Mouse (Mus musculus) layer of hippocampus, postnatal 14 days (tissue): Measurements from ENCODE around the gene Sdccag8. TPM values are rescaled to one million over a fixed set of nuclear protein-coding genes. Genes with fewer than 3 reads are reported as not detected.

Experiments
- DNase-seq, 2 experiments: peaks; one replicate each; pipeline ENCODE4 v3.0.0; 2021 to 2022; ENCODE audit warnings: low spot score in 2 of 2, mixed read lengths in 1 of 2
- total RNA-seq, 2 experiments: library from RNA; stranded (reverse); gene quantifications; 2 replicates each; pipeline ENCODE4 v1.2.3; 2021

Sdccag8 gene
- total RNA-seq, 2 experiments from 2014 or later = 11.0 to 13.8 TPM

- no peak for DNase-seq
These were observed 59.7 kb downstream of the Sdccag8 start for GRCm38 (mm10) chr1:176874155-176874554.

GRCm38 (mm10) chr1:176877756-176878155 lies 63.3 kb downstream of the Sdccag8 start:
- peak in 1 of 2 experiments; percentile 80 for DNase-seq

- DNase-seq = peak in 1 of 2 experiments; percentile 82
These were observed 64.5 kb downstream of the Sdccag8 start for GRCm38 (mm10) chr1:176879005-176879404.

GRCm38 (mm10) chr1:176879614-176880013 lies 65.2 kb downstream of the Sdccag8 start:
- no peak for DNase-seq

- DNase-seq = no peak
These were observed 65.6 kb downstream of the Sdccag8 start for GRCm38 (mm10) chr1:176880101-176880500.

- DNase-seq = no peak
These were observed 66.5 kb downstream of the Sdccag8 start for GRCm38 (mm10) chr1:176880943-176881342.

GRCm38 (mm10) chr1:176885207-176885933 lies 70.9 kb downstream of the Sdccag8 start:
- no peak for DNase-seq

- no peak for DNase-seq
These were observed 71.5 kb downstream of the Sdccag8 start for GRCm38 (mm10) chr1:176886002-176886401.

- no peak for DNase-seq
These were observed 89.3 kb downstream of the Sdccag8 start for GRCm38 (mm10) chr1:176903741-176904140.

GRCm38 (mm10) chr1:176915946-176916345 lies 101.5 kb downstream of the Sdccag8 start:
- no peak for DNase-seq

GRCm38 (mm10) chr1:176919486-176919885 lies 105.0 kb downstream of the Sdccag8 start:
- DNase-seq = no peak

- no peak for DNase-seq
These were observed 108.4 kb downstream of the Sdccag8 start for GRCm38 (mm10) chr1:176922842-176923241.

- DNase-seq = no peak
These were observed 111.5 kb downstream of the Sdccag8 start for GRCm38 (mm10) chr1:176926009-176926408.

GRCm38 (mm10) chr1:176927312-176927711 lies 112.9 kb downstream of the Sdccag8 start:
- DNase-seq = peak in 1 of 2 experiments; percentile 37

GRCm38 (mm10) chr1:176929710-176930109 lies 115.2 kb downstream of the Sdccag8 start:
- peak; percentile 72 to 80 for DNase-seq

- DNase-seq = no peak
These were observed 116.1 kb downstream of the Sdccag8 start for GRCm38 (mm10) chr1:176930574-176930973.

- DNase-seq = no peak
These were observed 116.6 kb downstream of the Sdccag8 start for GRCm38 (mm10) chr1:176930981-176931500.

GRCm38 (mm10) chr1:176931511-176931910 lies 117.1 kb downstream of the Sdccag8 start:
- peak in 1 of 2 experiments; percentile 51 for DNase-seq

- no peak for DNase-seq
These were observed 118.0 kb downstream of the Sdccag8 start for GRCm38 (mm10) chr1:176932320-176932950.

GRCm38 (mm10) chr1:176933319-176933718 lies 118.9 kb downstream of the Sdccag8 start:
- peak; percentile 78 to 92 for DNase-seq

GRCm38 (mm10) chr1:176934043-176934762 lies 119.7 kb downstream of the Sdccag8 start:
- peak in 1 of 2 experiments; percentile 44 for DNase-seq
